Mouse (Mus musculus): ENCODE results near the gene Sf3a1.

DNA sequence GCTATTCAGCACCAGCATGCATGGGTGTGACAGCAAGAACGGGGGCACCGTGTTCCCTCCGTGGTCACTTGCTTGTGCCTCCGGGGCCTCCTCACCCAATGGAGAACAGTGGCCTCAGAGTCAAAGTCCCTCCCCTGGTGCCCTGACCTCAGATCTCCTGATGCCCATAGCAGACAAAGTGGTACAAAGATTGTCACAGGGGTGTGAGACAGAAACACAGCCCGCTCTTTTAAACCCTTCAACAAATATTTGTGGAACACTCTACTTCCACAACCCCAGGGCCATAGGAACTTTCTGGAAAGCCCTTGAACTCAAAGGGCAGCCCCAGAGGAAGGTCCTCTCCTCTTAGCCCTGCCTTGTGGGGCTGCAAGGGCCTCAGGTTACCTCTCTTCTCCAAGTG lies 37.9 kb upstream of the Sf3a1 start:
- TF ChIP-seq POLR2A (IDR thresholded peaks at IDR 0.05; ENCODE audit: insufficient read depth, low read depth, low read length) (no peak), EP300 (IDR thresholded peaks at IDR 0.05; ENCODE audit: insufficient read depth, low read depth, low read length) (no peak)
